Mouse (Mus musculus): ENCODE results near the gene Nlk.
A peak's percentile ranks its signal among the peaks of the same experiment; 100 is the strongest.
"Not testable (repeated sequence)": the region's sequence is repeated elsewhere in the genome, so short reads cannot be mapped to it uniquely, and the experiment has no call there.

Gene Nlk

GRCm38 (mm10) chr11:78594271-78594964, 102.8 kb downstream of the Nlk start:
- no peak for DNase-seq

- DNase-seq, result not testable (repeated sequence)
These were observed 109.5 kb downstream of the Nlk start for GRCm38 (mm10) chr11:78587677-78588076.

GRCm38 (mm10) chr11:78586099-78586498, 111.1 kb downstream of the Nlk start:
- no peak for DNase-seq

GRCm38 (mm10) chr11:78582848-78583247, 114.3 kb downstream of the Nlk start:
- no peak for DNase-seq

- DNase-seq, result no peak
These were observed 122.2 kb downstream of the Nlk start for GRCm38 (mm10) chr11:78574975-78575374.

GRCm38 (mm10) chr11:78574536-78574935, 122.6 kb downstream of the Nlk start:
- no peak for DNase-seq

- not testable (repeated sequence) for DNase-seq
These were observed 123.1 kb downstream of the Nlk start for GRCm38 (mm10) chr11:78574031-78574430.

- no peak for DNase-seq
These were observed 125.3 kb downstream of the Nlk start for GRCm38 (mm10) chr11:78571854-78572253.

GRCm38 (mm10) chr11:78571441-78571840, 125.7 kb downstream of the Nlk start:
- no peak for DNase-seq

- DNase-seq, result peak; percentile 37 to 55
These were observed 127.4 kb downstream of the Nlk start for GRCm38 (mm10) chr11:78569806-78570205.

GRCm38 (mm10) chr11:78568827-78569226, 128.3 kb downstream of the Nlk start:
- no peak for DNase-seq

GRCm38 (mm10) chr11:78567614-78568013, 129.6 kb downstream of the Nlk start:
- DNase-seq, result no peak

- peak; percentile 45 to 78 for DNase-seq
These were observed 130.4 kb downstream of the Nlk start for GRCm38 (mm10) chr11:78566775-78567174.

- DNase-seq, result peak; percentile 80 to 90
These were observed 136.7 kb downstream of the Nlk start for GRCm38 (mm10) chr11:78560447-78560846.

- peak; percentile 58 to 71 for DNase-seq
These were observed 139.9 kb downstream of the Nlk start for GRCm38 (mm10) chr11:78557241-78557640.

GRCm38 (mm10) chr11:78556070-78556469, 141.1 kb downstream of the Nlk start:
- DNase-seq, result no peak

- no peak for DNase-seq
These were observed 141.6 kb downstream of the Nlk start for GRCm38 (mm10) chr11:78555623-78556022.

- DNase-seq, result no peak
These were observed 146.1 kb downstream of the Nlk start for GRCm38 (mm10) chr11:78551059-78551398.

GRCm38 (mm10) chr11:78550168-78551058, 146.8 kb downstream of the Nlk start, which contains the start of gene Tmem97:
Tmem97 (minus strand) TSS chr11:78550777.
- DNase-seq, result peak; percentile 97 to 99

GRCm38 (mm10) chr11:78549491-78549987, 147.6 kb downstream of the Nlk start:
- no peak for DNase-seq

- no peak for DNase-seq
These were observed 149.3 kb downstream of the Nlk start for GRCm38 (mm10) chr11:78547718-78548460.

GRCm38 (mm10) chr11:78545181-78545580, 152.0 kb downstream of the Nlk start:
- no peak for DNase-seq

All from kidney, postnatal 25 days (tissue).